Mouse (Mus musculus) left cerebral cortex, adult 2 months (tissue): ENCODE measurements at regions not wholly inside any gene's neighbourhood (a gene's known extent, or its start where the extent isn't known, plus 50 kb on each side); places are given as distances from the start of the nearest gene placed in this dataset.

Experiments used
- DNase-seq, 2 experiments: peaks; one replicate each; pipeline ENCODE4 v3.0.0; 2021 to 2022; ENCODE audit warnings: low spot score in 2 of 2, mixed read lengths in 1 of 2; ENCODE audit errors: extremely low spot score in 1 of 2
- H3K27ac ChIP-seq: fragments of 200-600 bp; 2 replicates; pipeline ENCODE4 v1.8.1; 2022
- H3K4me3 ChIP-seq: fragments of 200-600 bp; 2 replicates; pipeline ENCODE4 v1.8.1; 2022
- CTCF ChIP-seq: fragments of 200-600 bp; IDR thresholded peaks from 2 replicates; pipeline ENCODE4 v1.8.1; 2022; ENCODE audit warnings: antibody characterized with exemption, mild to moderate bottlenecking, moderate library complexity
- intact Hi-C: fragments of 180-260 bp; cut with DNase I; formaldehyde crosslinking; loops from one replicate; pipeline ENCODE4 v1.15.1; 2025

DNA sequence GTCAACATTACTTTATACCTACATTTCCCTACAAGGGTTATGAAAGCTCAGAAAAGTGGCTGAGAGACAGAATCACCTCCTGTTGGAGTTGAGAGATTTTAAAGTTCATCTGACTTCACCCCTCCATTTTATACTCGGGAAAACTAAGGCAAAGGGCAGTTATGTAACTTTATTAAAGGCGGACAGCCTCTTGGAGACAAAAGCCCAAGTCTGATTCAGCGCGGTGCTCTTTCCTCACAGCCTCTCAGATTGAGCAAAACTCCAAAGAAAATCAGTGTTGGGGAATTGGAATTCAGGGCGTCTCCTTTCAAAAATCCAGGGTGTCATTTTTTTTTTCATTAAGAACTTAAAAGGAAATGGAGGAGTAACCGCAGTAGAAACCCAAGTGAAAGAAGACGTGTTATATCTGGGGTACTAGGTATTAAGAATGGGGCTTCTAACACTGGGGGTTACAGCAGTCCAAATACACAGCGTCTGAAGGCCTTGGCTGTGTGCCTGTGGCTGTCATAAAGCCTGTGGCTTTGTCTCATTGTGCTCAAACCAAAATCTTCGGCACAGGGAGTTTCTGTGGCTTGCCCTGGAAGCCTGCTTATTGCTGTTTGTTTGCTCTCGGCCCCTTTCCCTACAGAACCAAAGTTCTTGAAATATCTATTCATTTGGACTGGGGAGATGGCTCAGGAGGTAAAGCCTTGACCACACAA lies 137.7 kb upstream of the Mkln1 start:
- Histone ChIP-seq H3K27ac (no peak overlapping the region), H3K4me3 (no peak overlapping the region)
- intact Hi-C loops = no loop called here
- TF ChIP-seq CTCF = no peak
- DNase-seq = no peak

DNA sequence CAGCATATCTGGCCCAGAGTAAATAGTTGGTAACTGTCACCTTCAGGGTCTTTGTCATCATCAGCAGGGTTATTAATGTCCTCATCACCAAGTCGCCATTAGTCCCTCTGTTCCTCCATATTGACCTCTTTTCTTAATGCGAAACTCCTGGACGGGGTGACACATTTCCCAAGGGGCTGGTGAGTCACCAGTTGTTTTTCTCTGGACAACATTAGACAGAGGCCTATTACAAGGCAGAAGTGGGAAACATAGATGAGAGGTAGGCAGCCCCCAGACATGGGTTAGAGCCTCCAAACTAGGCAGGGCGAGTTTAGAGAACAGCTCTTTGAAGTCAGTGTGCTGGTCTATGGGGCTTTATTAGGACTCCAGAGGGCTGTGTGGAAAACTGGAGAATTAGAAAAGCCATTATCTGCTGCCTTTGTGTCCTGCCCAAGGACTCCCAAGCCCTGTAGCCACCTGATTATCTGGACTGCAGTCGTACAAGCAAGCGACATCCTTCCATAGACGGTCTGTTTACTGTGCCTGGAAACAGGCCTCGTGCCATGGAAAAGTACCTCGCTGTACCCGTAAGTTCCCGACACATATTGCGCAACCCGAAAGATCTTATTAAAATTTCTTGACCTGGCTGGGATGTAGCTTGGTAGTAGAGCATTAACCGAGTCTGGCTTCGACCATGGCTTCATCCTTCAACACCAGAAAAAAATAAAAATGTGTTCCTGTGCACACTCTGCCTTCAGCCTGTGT lies 136.6 kb upstream of the Mkln1 start:
- no peak overlapping the region for H3K4me3 ChIP-seq
- DNase-seq = no peak
- no peak for TF ChIP-seq CTCF
- H3K27ac ChIP-seq = no peak overlapping the region
- intact Hi-C loops = no loop called here

DNA sequence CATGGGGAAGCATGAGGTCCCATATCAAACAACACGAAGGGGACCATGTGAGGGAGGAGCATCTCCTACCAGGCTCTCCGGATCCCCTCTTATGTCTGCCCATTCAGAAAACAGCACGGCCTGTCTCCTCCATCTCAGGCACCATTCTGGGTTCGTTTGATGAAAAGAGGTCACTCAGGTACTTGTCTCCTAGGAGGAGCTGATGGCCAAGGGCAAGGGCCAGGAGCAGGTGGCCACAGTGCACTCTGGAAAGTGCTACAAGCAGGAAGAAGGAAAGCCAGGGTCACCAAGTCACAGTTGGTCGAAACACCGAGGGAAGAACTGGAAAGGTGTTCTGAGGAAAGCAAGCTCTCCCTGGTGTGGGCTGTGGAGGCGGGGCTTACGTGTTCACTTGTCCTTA lies 135.9 kb upstream of the Mkln1 start:
- Histone ChIP-seq H3K27ac (no peak overlapping the region), H3K4me3 (no peak overlapping the region)
- TF ChIP-seq CTCF = no peak
- intact Hi-C loops = no loop called here
- DNase-seq = no peak

DNA sequence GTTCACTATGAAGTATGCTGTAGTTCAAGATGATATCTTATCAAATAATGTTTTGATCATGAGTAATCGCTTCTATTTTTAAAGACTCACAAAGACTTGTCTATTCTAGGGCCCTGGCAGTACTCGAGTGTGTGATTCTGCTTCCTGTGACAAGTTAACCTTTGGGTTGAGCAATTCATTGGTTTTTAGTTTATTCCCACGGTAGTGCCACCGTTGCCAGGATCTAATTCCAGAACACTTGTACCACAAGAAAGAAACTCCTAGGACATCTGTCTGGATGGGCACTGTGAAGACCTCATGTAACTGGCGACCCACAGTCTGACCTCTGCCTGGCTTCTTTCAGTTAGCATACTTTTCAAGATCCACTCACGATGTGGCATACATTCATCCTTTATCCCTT lies 134.7 kb upstream of the Mkln1 start:
- TF ChIP-seq CTCF = no peak

DNA sequence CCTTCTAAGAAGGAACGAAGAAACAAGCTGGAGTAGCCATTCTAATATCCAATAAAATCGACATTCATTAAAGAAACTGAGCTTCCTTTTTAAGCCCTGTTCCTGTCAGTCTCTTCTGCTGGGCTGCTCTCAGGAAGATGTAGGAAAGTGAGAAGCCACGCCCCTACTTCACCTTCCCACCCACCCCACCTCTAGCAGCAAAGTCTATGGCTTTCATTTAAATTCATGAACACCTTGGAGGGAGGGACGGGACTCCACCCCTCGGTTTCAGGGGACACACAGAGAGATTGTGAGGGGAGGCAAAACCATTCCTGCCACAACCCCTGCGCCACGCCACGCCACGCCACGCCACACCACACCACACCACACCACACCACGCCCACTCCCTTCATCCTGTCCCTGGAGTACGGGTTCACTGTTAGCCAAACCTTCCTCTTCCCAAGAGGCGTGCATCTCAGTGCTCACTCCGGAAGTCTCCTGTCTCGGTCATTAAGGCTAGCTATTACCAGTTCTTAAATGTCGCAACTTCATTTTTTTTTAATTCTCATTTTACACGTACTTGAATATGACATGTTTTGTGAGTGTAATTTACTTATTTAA lies 132.0 kb upstream of the Mkln1 start:
- intact Hi-C loops = no loop called here
- no peak for DNase-seq
- Histone ChIP-seq H3K27ac (no peak overlapping the region), H3K4me3 (no peak overlapping the region)
- no peak for TF ChIP-seq CTCF

More for the DNA sequence above, 134.7 kb upstream of the Mkln1 start:
- Histone ChIP-seq H3K27ac (no peak overlapping the region), H3K4me3 (no peak overlapping the region)
- no peak for DNase-seq
- intact Hi-C loops = no loop called here

DNA sequence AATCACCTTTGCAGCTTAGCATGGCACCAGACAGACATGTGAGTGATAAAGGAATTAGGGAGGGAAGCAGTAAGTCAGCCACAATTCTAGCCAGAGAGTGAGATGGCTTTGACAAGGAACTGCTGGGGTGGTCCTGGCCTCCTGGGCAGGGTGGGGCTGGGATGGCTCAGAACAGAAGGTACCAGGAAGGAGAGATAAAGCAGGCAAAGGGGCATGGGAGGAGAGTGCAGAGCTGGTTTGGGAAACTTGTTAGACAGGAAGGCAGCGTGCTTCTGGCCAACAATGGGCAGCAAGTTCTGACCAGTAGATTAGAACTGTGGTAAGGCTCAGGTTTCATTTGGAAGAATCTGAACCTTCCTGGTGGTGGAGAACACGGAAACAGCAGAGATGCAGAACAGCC lies 130.5 kb upstream of the Mkln1 start:
- Histone ChIP-seq H3K4me3 (no peak overlapping the region), H3K27ac (no peak overlapping the region)
- intact Hi-C loops = no loop called here
- DNase-seq = no peak
- no peak for TF ChIP-seq CTCF

DNA sequence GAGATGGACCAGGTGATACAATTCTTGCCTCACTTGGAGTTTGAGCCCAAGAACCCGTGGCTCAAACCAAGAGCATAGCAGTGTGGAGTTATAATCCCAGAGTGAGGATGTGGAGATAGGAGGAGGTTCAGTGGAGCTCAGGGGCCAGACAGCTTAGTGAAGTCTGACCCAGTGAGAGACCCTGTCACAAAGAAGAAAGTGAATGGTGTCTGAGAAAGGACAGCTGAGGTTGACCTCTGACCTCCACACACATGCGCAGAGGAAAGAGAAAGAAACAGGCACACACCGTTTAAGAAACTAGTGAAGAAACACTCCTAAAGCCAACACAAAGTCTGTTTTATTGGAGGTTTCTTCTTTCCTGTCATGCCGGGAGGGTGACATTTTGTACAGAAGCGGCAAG lies 124.7 kb upstream of the Mkln1 start:
- Histone ChIP-seq H3K27ac (no peak overlapping the region), H3K4me3 (no peak overlapping the region)
- TF ChIP-seq CTCF = no peak
- intact Hi-C loops = no loop called here
- DNase-seq = no peak

DNA sequence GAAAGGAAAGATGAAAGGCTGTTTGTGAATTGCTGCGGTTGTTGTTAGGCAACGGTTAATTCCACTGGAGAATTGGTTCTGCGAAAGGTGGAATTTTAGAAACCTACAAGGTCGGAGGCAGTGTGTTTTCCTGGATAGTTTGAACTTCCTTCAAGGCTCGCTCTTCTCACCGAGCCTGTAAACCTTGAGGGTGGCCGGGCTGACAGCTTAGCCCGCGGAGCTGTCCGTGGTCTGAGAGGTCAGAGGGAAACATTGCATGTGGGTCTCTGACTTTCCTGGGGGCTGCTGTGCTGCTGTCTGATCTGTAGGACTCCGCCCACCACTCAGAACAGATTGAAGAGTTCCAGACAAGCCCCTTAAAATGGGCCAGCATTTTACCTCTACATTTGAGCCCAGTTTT lies 124.3 kb upstream of the Mkln1 start:
- no peak for DNase-seq
- no peak overlapping the region for H3K4me3 ChIP-seq
- no peak for TF ChIP-seq CTCF
- intact Hi-C loops = no loop called here
- H3K27ac ChIP-seq = no peak overlapping the region

DNA sequence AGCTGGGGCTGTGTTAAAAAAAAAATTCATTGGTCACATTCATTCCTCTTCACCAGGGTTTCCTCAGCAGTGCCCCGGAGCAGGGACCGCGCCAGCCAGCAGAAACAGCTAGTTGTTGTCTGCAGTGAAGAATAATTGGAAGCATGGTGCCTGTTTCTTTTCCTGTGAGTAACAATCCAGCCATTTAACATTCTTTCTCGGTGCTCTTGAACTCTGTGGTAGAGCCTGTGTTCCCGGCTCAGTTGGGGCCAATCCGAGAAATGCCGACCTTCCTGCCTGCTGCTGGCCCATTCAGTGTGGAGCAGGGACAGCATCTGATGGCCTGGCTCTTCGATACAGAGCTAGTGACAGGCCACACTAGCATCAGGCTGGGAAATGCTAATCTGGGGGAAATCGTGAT lies 120.7 kb upstream of the Mkln1 start:
- DNase-seq = peak in 1 of 2 experiments; percentile 18
- intact Hi-C loops = no loop called here
- no peak overlapping the region for H3K4me3 ChIP-seq
- no peak for TF ChIP-seq CTCF
- H3K27ac ChIP-seq = no peak overlapping the region

DNA sequence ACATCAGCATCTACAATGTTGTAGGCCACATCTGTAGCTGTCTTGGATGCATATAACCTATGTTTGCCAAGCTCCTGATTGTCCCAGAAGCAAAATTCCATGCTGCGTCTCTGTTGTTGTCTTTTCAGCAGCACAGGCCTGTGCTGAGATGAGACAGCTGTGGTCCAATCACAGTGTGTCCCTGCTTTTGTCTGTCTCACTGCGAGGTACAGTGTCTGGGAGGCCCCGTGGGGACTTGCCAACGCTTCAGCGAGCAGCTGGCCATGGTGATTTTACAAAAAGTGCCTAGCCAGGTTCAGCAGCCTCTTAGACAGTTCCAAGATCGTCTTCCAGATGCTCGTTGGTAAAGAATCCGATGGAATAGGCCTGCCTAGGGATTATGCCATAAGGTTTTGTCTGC lies 114.6 kb upstream of the Mkln1 start:
- intact Hi-C loops = loop anchor here (2.0 to 5.0 kb wide), 2 partner anchors 21 to 168 kb away; no protein-coding TSS in a partner anchor
- H3K4me3 ChIP-seq = no peak overlapping the region
- peak overlapping the region; percentile 77 for H3K27ac ChIP-seq
- no peak for TF ChIP-seq CTCF
- DNase-seq = no peak

DNA sequence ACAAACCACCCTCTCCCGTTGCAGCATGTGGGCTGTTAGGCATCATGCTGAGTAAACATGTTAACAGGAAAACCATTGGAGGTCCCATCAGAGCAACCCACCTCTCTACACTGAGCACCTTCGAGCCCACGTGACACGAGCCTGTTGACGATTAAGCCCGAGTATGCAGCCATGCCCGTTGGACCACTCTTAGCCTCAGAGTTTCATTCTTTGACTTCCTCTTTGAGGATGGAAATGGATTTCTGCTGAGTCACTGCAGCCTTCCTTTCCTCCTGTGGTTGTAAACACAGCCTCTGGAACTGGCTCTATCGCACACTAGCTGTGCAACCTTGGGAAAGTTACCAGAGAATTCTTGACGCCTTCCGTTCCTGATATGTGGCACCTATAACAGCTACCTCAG lies 114.1 kb upstream of the Mkln1 start:
- DNase-seq = no peak
- TF ChIP-seq CTCF = no peak
- H3K4me3 ChIP-seq = no peak overlapping the region
- H3K27ac ChIP-seq = peak overlapping the region; percentile 77
- intact Hi-C loops = loop anchor here (2.0 to 5.0 kb wide), 2 partner anchors 20 to 168 kb away; no protein-coding TSS in a partner anchor

DNA sequence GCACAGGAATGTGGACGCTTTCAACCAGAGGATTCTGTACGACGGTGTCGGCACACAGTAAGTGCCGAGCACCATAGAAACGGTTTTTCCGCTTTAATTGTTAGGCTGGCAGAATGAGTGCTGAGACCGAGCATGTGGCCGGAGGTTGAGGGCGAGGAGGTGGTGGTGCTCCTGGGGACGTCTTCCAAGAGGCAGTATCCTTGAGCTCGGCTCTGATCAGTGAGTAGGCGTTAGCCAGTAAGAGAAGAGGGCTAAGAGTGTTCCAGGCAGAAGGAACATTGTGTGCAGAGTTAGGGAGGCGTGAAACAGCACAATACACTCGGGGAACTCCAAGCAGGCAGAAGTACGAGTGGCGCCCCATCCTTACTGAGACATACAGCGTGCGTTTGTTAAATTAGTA lies 113.5 kb upstream of the Mkln1 start:
- intact Hi-C loops = loop anchor here (1.0 to 2.0 kb wide), 2 partner anchors 20 to 65 kb away; no protein-coding TSS in a partner anchor
- TF ChIP-seq CTCF = no peak
- Histone ChIP-seq H3K4me3 (no peak overlapping the region), H3K27ac (peak overlapping the region; percentile 77)
- DNase-seq = peak; percentile 69 to 73
